Mouse (Mus musculus): ENCODE measurements around the gene Rhod. TPM values are rescaled to one million over a fixed set of nuclear protein-coding genes. Genes with fewer than 3 reads are reported as not detected.

Gene Rhod
- total RNA-seq, 2 experiments from 2014 or later = 0.59 to 1.3 TPM

- DNase-seq (ENCODE audit: low spot score in 2 of 2) = no peak
Observed at GRCm38 (mm10) chr19:4451098-4451497, 11.9 kb upstream of the Rhod start.

- no peak for DNase-seq (ENCODE audit: low spot score in 2 of 2)
Observed at GRCm38 (mm10) chr19:4450666-4451065, 11.4 kb upstream of the Rhod start.

DNA sequence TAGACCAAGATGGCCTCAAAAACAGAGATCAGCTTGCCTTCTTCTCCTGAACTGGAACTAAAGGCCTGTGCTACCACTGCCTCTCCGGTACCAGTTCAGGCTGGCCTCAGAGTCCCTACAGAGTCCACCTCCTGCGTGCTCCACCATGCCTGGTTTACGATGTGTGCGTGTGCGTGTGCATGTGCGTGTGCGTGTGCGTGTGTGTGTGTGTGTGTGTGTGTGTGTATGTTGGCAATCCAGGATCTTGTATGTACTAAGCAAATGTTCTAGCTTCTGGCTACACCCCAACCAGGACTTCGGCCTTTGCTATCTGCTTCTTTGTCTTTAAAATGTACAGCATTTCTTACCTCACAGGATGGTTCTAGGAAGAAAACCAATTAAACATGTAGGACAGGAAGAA is 10.0 kb upstream of the Rhod start:
- DNase-seq (ENCODE audit: low spot score in 2 of 2) = no peak

- DNase-seq (ENCODE audit: low spot score in 2 of 2) = no peak
Observed at GRCm38 (mm10) chr19:4447445-4447844, 8.2 kb upstream of the Rhod start.

DNA sequence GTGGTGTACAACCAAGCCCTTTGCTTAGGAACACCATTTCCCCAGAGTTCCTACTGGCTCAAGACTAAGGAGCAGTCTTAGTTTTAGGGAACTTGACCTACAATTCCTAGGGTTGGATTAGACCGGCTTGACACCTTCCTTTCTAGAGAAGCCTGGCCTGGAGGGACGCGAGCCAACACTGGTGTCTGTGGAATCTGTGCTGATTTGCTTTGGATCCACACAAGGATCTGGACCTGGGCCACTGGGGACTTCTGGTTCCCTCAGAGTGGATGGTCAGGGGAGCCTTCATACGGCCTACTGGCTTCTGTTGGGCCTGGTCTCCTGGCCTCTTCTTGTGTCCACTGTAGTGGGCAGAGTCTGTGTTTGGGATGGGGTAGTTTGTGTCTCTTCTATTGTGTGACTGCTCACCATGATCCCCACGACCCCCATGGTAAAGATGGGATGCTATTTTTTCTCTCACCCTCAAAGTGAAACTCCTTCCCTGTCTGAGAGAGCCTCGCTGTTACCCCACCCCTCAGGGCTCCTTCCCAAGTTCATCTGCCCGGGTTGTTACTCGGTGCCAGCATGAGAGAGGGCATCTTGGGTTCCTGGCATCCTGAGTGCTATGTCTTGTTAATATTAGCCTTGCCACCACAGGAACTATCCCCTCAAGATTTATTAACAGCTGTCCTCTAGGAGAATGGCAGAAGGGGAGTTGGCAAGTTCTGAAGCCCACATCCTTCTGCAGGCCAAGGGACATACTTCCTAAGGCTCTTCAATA is 7.6 kb upstream of the Rhod start:
- DNase-seq (ENCODE audit: low spot score in 2 of 2) = no peak

GRCm38 (mm10) chr19:4442408-4442807 is 3.2 kb upstream of the Rhod start:
- peak; percentile 67 to 68 for DNase-seq (ENCODE audit: low spot score in 2 of 2)

DNA sequence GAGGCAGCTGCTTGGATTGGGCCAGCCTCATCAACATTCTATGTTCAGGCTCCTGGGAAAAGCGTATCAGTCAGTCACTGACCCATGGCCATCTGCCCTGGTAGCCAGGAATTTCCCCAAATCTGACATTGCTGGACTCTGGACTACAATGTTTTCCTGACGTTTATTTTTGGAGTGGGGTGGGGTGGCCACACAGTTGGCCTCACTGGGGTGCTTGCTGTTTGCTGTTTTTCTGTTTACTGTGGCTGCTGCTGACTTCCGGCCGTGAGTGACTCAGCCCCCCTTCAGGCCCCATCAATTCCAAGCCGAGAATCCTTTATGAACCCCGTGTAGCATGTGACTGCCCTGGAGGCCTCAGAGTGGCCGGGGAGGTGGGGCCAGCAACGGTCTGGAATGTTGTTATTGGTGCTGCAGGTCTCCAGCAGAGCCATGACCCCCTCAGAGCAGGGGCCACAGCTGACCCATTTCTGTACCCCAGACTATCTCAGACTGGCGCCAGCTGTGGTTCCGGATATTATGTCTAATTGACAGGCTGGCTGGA is 2.5 kb upstream of the Rhod start:
- DNase-seq (ENCODE audit: low spot score in 2 of 2) = no peak

GRCm38 (mm10) chr19:4441090-4441591 is 1.9 kb upstream of the Rhod start:
- peak in 1 of 2 experiments; percentile 48 for DNase-seq (ENCODE audit: low spot score in 2 of 2)

GRCm38 (mm10) chr19:4440222-4440621 is 990 bp upstream of the Rhod start:
- no peak for DNase-seq (ENCODE audit: low spot score in 2 of 2)

DNA sequence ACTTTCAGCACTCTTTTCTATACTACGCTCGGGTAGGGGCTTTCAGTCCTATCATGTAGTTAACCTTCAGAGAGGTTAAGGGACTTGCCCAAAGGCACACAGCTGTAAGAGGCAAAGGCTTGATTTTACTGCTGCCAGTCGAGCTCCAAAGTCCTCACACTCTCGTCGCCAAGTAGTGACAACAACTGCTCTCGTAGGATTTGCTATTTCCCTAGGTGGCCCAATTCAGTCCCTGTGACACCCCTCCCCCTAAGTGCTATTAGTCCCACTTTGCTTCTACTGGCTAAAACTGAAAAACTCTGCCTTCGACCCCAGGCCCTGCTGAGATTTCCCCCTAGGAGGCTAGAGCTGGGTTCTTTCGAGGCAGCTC is 456 bp downstream of the Rhod start:
- DNase-seq (ENCODE audit: low spot score in 2 of 2) = no peak

- no peak for DNase-seq (ENCODE audit: low spot score in 2 of 2)
Observed at GRCm38 (mm10) chr19:4437886-4438285, 1.3 kb downstream of the Rhod start.

- no peak for DNase-seq (ENCODE audit: low spot score in 2 of 2)
Observed at GRCm38 (mm10) chr19:4436254-4436653, 3.0 kb downstream of the Rhod start.

- no peak for DNase-seq (ENCODE audit: low spot score in 2 of 2)
Observed at GRCm38 (mm10) chr19:4434999-4435398, 4.2 kb downstream of the Rhod start.

DNA sequence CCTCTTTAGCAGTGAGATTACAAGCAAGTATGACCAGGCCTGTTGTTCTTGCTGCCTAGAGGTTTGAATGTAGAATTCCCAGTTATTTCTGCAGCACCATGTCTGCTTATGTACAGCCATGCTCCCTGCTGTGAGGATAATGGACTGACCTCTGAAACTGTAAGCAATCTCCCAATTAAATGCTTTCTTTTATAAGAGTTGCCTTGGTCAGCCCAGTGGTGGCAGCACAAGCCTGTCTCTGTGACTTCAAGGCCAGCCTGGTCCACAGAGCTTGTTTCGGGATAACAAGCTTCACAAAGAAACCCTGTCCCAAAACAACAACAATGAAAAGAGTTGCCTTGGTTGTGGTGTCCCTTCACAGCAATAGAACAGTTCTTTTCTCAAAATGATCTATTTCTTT is 5.5 kb downstream of the Rhod start:
- DNase-seq (ENCODE audit: low spot score in 2 of 2) = no peak

DNA sequence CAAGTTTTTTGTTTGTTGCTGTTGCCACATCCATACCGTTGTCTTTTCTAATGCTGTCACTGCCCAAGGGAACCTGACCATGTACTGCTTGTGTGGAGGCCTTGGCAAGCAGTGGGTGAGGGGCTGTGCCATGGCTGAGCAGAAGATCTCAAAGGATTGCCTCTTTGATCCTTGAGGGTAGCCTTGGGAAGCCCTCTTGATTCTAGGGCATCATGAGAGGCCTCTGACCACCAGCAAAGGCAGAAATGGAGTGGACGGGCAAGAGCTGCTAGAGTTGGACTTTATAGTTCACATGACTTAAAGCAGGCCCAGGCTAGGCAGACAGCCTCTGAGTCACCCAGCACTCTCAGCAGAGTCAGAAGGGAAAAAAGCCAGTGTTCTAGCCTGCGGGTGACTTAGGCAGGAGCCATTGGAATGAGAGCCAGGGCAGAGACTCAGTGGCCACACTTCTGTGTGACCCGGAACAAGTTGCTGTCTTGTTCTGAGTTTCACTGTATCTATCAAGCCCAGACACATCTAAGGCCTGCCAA is 9.1 kb downstream of the Rhod start:
- no peak for DNase-seq (ENCODE audit: low spot score in 2 of 2)

- peak in 1 of 2 experiments; percentile 27 for DNase-seq (ENCODE audit: low spot score in 2 of 2)
Observed at GRCm38 (mm10) chr19:4425610-4426366, 13.4 kb downstream of the Rhod start.

DNA sequence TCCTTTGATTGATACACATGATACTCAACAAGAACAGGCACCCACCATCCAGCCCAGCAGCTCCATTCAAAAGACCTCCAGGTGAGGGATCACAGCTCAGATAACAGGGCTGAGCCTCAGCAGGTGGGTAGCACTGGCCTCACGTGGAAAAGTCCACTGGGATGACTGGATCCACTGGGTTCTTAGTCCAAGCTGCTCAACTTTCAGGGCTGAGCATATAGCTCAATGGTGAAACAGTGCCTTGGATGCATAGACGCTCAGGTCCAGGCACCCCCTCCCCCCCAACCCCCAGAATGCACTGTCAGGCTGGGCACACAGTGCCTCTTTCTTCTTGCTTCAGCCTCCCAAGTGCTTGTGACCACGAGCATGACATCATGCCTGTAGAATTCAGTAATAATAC is 16.2 kb downstream of the Rhod start:
- DNase-seq (ENCODE audit: low spot score in 2 of 2) = no peak

GRCm38 (mm10) chr19:4422581-4422980 is 16.7 kb downstream of the Rhod start:
- no peak for DNase-seq (ENCODE audit: low spot score in 2 of 2)

- DNase-seq (ENCODE audit: low spot score in 2 of 2) = no peak
Observed at GRCm38 (mm10) chr19:4420153-4420910, 18.9 kb downstream of the Rhod start.

DNA sequence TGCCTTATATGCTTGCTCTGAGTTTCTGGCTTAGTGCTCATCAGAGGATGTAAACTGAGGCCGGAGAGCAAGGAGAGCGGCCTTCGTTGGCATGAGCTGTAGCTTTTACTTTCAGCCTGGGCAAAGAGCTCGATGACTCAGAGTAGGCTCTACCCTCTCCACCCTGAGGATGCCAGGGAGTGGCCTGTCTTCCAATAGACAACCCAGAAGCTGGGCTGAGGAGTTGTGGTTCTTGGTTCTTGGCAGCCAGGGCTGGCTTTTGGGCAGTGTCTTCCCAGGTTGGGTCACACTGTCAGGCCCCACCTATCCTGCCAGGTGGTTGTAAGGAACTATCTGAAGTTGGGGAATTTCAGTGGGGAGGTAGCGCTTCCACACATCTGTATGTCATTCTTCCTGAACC is 19.5 kb downstream of the Rhod start:
- no peak for DNase-seq (ENCODE audit: low spot score in 2 of 2)

DNA sequence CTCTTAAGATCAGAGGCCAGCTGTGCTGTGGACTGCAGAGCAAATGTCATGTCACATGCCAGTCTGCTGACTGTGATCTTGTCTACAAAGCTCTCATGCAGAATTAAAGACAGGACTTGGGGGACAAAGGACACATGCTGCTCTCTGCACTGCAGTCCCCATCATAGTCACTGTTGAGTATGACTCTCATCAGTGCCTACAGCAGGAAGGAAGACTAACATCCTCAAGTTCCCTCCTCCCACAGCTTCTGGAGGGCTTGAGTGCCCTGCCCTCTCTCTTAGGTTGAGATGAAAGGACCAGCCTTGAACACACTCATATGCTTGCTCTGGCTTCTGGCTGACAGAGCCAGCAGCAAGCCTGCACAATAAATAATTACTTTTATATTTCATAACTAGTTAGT is 21.5 kb downstream of the Rhod start:
- no peak for DNase-seq (ENCODE audit: low spot score in 2 of 2)

Data from left cerebral cortex, adult 18-20 months (tissue).